Mouse (Mus musculus) small intestine, adult 2 months (tissue): ENCODE data around the gene Zfp39. TPM values are rescaled to one million over a fixed set of nuclear protein-coding genes. Genes with fewer than 3 reads are reported as not detected.
"Not testable (repeated sequence)": the region's sequence is repeated elsewhere in the genome, so short reads cannot be mapped to it uniquely, and the experiment has no call there.

ENCODE experiments used
- H3K27ac ChIP-seq: fragments of 200-500 bp; 2 replicates; pipeline ENCODE4 v1.5.1; 2012; ENCODE audit warnings: low read depth, low read length, control low read depth, inconsistent platforms; ENCODE audit not compliant: insufficient read depth
- H3K27me3 ChIP-seq: fragments of 200-500 bp; 2 replicates; pipeline ENCODE4 v1.6.1; 2012; ENCODE audit warnings: mild to moderate bottlenecking, moderate library complexity, low read length, inconsistent platforms; ENCODE audit not compliant: control insufficient read depth, insufficient read depth
- H3K36me3 ChIP-seq: fragments of 200-500 bp; 2 replicates; pipeline ENCODE4 v1.6.1; 2012; ENCODE audit warnings: mild to moderate bottlenecking, low read length, control low read depth, inconsistent platforms; ENCODE audit not compliant: control insufficient read depth, insufficient read depth
- H3K4me1 ChIP-seq: fragments of 200-500 bp; 2 replicates; pipeline ENCODE4 v1.6.1; 2012; ENCODE audit warnings: low read length, inconsistent platforms, mixed read lengths; ENCODE audit not compliant: control insufficient read depth, insufficient read depth, insufficient read length
- H3K4me3 ChIP-seq: fragments of 200-500 bp; 2 replicates; pipeline ENCODE4 v1.5.1; 2012; ENCODE audit warnings: low read depth, mild to moderate bottlenecking, control low read depth, inconsistent platforms, low read length, moderate library complexity
- CTCF ChIP-seq: fragments of 200-500 bp; IDR thresholded peaks from 2 replicates; pipeline ENCODE4 v1.5.1; 2012; ENCODE audit warnings: low read depth, mild to moderate bottlenecking, control low read depth, inconsistent platforms, low read length, moderate library complexity, mixed read lengths; ENCODE audit not compliant: insufficient replicate concordance, insufficient read length; ENCODE audit errors: extremely low read depth
- POLR2A ChIP-seq: fragments of 200-500 bp; IDR thresholded peaks from 2 replicates; pipeline ENCODE4 v1.6.1; 2012; ENCODE audit warnings: low read depth, mild to moderate bottlenecking, control low read depth, inconsistent platforms, low read length, moderate library complexity
- WGBS: fragments of 180-500 bp; shearing (Covaris S2); methylation state at CpG from one replicate; pipeline ENCODE4 v1.1.7; 2018; 5-methylcytosine and 5-hydroxymethylcytosine counted together
- polyA plus RNA-seq: library from polyadenylated mRNA; depleted of rRNA; stranded (reverse); fragments of >200 nt; gene quantifications from 2 replicates; pipeline ENCODE4 v1.2.3, GENCODE M21; 2012; rRNA removed

Zfp39 gene
- polyA plus RNA-seq, 1 experiment, result 0.29 TPM

DNA sequence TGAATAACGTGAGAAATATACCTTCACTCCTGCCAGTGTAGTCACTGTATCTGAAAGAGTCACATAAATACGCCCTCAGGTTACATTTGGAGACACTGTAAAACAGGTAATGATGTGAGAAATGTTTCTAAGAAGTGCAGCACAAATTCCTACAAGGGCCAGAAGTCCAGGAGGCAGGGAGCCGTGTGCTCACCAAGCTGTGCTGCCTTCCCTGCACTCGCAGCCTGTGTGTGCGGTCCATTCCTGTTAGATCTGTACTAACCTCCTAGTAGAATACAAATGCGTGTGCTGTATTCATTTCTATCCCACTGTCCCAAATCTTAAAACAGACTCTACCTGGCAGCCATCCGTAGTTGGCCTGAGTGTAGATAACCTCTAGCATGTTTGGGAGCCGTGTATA lies 43.3 kb downstream of the Zfp39 start:
- WGBS, result 96% methylated on average over 8 of the region's 8 CpGs
- TF ChIP-seq POLR2A (no peak), CTCF (no peak)
- H3K27ac ChIP-seq, result no peak overlapping the region
- H3K4me1 ChIP-seq, result no peaks in the 10 kb centered on the region
- H3K36me3 ChIP-seq, result peaks cover 37% of the 10 kb centered on the region
- H3K4me3 ChIP-seq, result no peak overlapping the region
- no peaks in the 10 kb centered on the region for H3K27me3 ChIP-seq

DNA sequence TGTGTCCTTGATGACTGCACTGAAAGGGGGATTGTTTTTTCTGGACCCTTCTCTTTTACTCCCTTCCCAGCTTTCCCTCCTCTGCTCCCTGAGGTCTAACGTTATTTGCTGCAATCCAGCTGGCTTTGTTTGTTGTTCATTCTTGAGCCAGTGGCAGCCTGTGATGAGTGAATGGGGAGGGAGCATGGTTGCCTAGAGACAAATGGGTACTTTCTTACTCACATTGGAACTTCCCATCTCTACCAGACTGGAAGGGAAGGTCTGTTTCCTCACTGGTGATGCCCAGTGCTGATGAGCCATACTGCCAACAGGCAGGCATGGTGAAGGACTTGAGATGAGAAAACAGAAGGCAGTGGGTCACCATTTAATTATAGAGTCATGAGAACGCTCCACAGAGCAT lies 54.3 kb downstream of the Zfp39 start:
- no peak overlapping the region for H3K27ac ChIP-seq
- TF ChIP-seq POLR2A (no peak), CTCF (no peak)
- 63% methylated on average over 2 of the region's 2 CpGs for WGBS
- no peak overlapping the region for H3K4me3 ChIP-seq
- H3K36me3 ChIP-seq, result peaks cover 6% of the 10 kb centered on the region
- 0 out of 2 replicates have a peak, but pooled peaks cover 2% of the 10 kb centered on the region for H3K4me1 ChIP-seq
- no peaks in the 10 kb centered on the region for H3K27me3 ChIP-seq

DNA sequence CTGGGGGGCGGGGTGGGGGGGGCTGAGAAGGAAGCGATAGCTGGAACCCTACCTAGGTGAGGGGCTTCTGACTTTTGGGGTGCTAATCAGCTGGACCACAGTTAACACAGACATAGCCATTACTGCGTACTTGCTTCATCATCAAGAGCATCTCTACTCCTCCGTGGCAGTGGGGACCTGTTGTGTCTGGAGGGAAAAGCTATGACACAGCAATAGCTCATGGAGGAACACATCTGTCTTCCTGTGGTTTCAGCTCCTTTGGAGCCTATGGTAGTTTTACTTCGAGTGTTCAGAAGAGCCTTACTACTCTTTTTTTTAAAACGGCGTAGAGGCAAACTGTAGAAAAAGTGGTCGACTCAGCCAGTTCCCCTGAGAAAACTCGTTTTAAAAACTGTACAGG lies 56.4 kb downstream of the Zfp39 start:
- TF ChIP-seq POLR2A (no peak), CTCF (no peak)
- H3K27ac ChIP-seq, result no peak overlapping the region
- peaks cover 1% of the 10 kb centered on the region for H3K36me3 ChIP-seq
- 30% methylated on average over 9 of the region's 9 CpGs for WGBS
- peak overlapping the region; percentile 80 for H3K4me3 ChIP-seq
- no peaks in the 10 kb centered on the region for H3K27me3 ChIP-seq
- H3K4me1 ChIP-seq, result 0 out of 2 replicates have a peak, but pooled peaks cover 2% of the 10 kb centered on the region

DNA sequence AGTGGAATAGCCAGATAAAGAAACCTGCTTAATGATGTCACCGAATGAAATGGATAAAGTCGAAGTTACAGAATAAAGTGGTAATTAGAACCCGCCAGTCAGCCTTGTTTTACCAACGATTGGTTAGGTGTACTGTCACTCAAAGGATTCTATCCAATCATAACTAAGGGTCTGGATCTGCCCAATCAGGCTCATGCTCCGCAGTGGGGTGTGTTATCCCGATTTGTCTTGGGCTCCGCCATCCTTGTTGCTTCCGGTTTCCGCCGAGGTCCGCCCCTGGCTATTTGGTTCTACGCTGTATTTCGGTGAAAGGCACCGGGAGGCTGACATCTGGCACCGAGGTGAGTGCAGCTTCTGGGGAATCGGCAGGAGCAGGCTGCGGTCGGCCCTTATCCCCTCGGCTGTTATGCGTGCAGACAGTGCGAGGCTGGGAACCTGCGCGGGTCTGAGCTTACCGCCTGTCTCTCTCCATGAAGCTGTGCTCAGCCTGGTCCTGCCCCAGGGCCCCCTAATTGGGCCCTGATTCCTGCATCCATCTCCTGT lies 57.0 kb downstream of the Zfp39 start, which contains the start of gene Gm12258:
Gene Gm12258, plus strand, starts transcription at position 240 of the 543 bp plus-strand sequence.
- TF ChIP-seq POLR2A (0 out of 2 replicates have a peak, but pooled peaks have one; percentile 45), CTCF (no peak)
- H3K4me3 ChIP-seq, result peak within 1 kb of the TSS; percentile 80
- H3K27me3 ChIP-seq, result no peaks in the 10 kb centered on the region
- H3K27ac ChIP-seq, result 0 out of 2 replicates have a peak within 1 kb of the TSS, but pooled peaks have one; percentile 13
- WGBS, result under 1% methylated on average over 24 of the region's 24 CpGs
- H3K36me3 ChIP-seq, result peaks cover 1% of the 10 kb centered on the region
- H3K4me1 ChIP-seq, result 0 out of 2 replicates have a peak, but pooled peaks cover 2% of the 10 kb centered on the region

DNA sequence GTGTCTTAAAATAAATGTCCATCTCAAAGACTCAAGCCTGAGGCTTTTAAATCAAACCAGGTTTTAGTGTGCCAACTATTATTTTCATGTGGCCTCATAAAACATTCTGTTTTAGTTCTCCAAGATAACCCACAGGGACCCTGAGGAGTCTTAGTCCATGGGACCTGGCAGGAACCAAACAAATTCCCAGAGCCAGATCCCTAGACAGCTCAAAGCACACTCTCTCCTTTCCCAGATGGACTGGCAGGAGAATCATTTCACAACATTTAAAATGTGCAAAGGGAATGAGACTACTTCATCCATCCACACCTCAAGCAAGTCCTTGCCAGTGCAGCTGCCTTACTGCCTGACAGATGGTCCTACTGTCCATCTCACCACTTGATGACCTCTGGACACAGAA lies 65.1 kb downstream of the Zfp39 start, which contains the start of gene Olfr311:
Gene Olfr311, plus strand, starts transcription at position 301 of the 400 bp plus-strand sequence.
- H3K27ac ChIP-seq, H3K4me3 ChIP-seq, H3K4me1 ChIP-seq, H3K27me3 ChIP-seq, H3K36me3 ChIP-seq: not testable (repeated sequence)

Other genes starting within 250 kb of the Zfp39 start
- gene Olfr322, start 245.4 kb downstream of the Zfp39 start, polyA plus RNA-seq, result not detected in 2 replicates
- gene Olfr320, start 223.1 kb downstream of the Zfp39 start, polyA plus RNA-seq, result not detected in 2 replicates
- not detected in 2 replicates for gene Olfr319, start 205.1 kb downstream of the Zfp39 start, polyA plus RNA-seq
- not detected in 2 replicates for gene Olfr318, start 180.2 kb downstream of the Zfp39 start, polyA plus RNA-seq
- gene Olfr317, start 165.0 kb downstream of the Zfp39 start, polyA plus RNA-seq, result not detected in 2 replicates
- not detected in 2 replicates for gene Olfr316, start 151.5 kb downstream of the Zfp39 start, polyA plus RNA-seq
- not detected in 2 replicates for gene Olfr315, start 131.0 kb downstream of the Zfp39 start, polyA plus RNA-seq
- not detected in 2 replicates for gene Olfr314, start 121.3 kb downstream of the Zfp39 start, polyA plus RNA-seq
- 1.6 and 3.0 TPM in 2 replicates for gene Fam183b, start 102.3 kb downstream of the Zfp39 start, polyA plus RNA-seq
- gene Olfr313, start 89.2 kb downstream of the Zfp39 start, polyA plus RNA-seq, result not detected in 2 replicates
- gene Olfr312, start 75.0 kb downstream of the Zfp39 start, polyA plus RNA-seq, result not detected in 2 replicates
- not detected in 2 replicates for gene Olfr311, start 65.0 kb downstream of the Zfp39 start, polyA plus RNA-seq
- gene Gm12258, start 57.1 kb downstream of the Zfp39 start, polyA plus RNA-seq, result 0.29 and 0.57 TPM in 2 replicates
- 0.57 and 1.0 TPM in 2 replicates for gene 2810021J22Rik, start 37.0 kb downstream of the Zfp39 start, polyA plus RNA-seq
- not detected in 2 replicates for gene Btnl10, start 13.7 kb upstream of the Zfp39 start, polyA plus RNA-seq
- gene Rnf187, start 34.7 kb upstream of the Zfp39 start, polyA plus RNA-seq, result 87.9 and 160 TPM in 2 replicates
- 1.7 and 3.8 TPM in 2 replicates for gene Hist3h2ba, start 44.7 kb upstream of the Zfp39 start, polyA plus RNA-seq
- 5.2 and 12.1 TPM in 2 replicates for gene Hist3h2a, start 50.5 kb upstream of the Zfp39 start, polyA plus RNA-seq
- gene Trim17, start 50.5 kb upstream of the Zfp39 start, polyA plus RNA-seq, result 0.08 TPM in 1 of 2 replicates, not detected in the other
- gene Trim11, start 73.9 kb upstream of the Zfp39 start, polyA plus RNA-seq, result 15.4 and 22.6 TPM in 2 replicates
- 0.57 and 1.2 TPM in 2 replicates for gene Obscn, start 232.2 kb upstream of the Zfp39 start, polyA plus RNA-seq